Mouse (Mus musculus): ENCODE results near the gene Clic4.
A peak's percentile ranks its signal among the peaks of the same experiment; 100 is the strongest.

Clic4 gene

DNA sequence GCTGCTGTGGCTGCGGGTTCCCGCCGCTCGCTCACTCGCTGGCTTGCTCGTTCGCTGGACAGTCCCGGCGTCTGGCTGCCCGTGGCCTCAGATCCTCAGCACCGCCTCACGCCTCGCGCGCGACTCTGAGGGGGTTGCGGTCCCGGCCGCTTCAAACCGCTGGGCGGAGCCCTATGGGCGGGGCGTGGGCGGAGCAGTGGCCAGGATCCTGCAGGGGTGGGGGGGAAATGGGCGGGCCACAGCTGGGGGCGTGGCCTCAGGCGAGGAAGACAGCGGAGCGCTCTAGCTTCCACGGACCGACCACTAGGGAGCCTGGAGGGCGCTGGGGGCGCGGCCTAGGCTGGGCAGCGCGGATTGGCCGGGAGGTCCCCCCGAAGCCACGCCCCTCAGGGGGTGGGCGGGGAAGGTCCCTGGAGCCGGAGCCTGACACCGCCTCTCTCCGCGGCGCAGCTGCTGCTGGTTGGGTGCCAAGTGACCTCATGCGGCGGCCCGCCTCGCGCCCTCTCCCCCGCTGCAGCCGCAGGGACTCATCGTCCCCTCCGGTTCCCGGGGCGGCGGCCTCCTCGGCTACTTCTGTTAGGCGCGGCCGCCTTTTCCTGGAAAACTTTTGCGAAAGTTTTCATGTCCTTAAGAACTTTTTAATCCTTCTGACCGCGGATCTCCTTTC lies at the start of gene Clic4:
Gene Clic4, minus strand, starts transcription at position 175 of the 667 bp plus-strand sequence.
- DNase-seq (ENCODE audit: low read depth), result peak; percentile 99

DNA sequence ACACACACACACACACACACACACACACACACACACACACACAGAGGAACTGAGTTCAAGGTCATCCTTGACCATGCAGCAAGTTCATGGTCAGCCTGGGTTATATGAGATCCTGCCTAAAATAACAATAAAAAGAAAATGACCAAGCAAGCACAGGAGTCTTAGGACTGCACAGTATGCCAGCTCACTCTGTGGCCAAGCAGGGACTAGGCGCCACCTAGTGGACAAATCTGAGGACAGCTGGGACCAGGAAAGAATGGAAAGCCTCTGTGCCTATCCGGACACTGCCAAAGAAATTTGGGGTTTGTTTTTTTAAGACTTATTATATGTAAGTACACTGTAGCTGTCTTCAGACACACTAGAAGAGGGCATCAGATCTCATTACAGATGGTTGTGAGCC lies 45.4 kb upstream of the Clic4 start:
- DNase-seq (ENCODE audit: low read depth), result peak; percentile 84

DNA sequence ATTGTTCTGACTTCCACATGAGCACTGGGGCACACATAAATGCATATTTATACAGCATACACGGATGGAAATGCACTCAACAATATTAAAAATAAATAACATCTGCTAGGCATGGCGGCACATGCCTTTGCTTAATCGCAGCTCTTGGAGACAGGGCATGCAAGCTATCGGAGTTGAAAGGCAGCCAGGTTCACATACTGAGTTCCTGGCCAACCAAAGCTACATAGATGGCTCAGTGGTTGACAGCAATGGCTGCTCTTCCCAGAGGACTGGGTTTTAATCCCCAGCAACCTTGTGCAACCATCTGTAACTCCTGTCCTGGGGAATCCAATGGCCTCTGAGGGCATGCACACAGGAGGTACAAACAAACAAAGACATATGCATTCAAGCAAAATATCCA lies 44.9 kb upstream of the Clic4 start:
- DNase-seq (ENCODE audit: low read depth), result no peak

DNA sequence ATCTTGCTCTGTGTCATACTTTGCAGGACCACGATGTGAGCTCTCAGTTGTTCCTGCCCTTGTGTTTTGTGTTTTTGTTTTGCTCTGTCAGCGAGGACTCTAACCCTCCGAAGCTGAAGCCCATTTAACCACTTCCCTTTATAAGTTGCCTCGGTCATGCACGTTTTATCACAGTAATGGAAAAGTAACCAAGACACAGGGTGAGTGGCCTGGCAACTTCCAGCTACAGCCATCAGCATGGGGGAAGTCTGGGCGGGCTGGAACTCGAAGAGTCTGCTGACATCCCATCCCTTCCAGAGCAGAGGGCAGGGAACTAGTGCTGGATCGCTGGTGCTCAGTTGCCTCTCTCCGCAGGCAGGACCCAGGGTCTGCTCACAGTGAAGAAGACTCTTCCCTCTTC lies 42.7 kb upstream of the Clic4 start:
- DNase-seq (ENCODE audit: low read depth), result no peak

DNA sequence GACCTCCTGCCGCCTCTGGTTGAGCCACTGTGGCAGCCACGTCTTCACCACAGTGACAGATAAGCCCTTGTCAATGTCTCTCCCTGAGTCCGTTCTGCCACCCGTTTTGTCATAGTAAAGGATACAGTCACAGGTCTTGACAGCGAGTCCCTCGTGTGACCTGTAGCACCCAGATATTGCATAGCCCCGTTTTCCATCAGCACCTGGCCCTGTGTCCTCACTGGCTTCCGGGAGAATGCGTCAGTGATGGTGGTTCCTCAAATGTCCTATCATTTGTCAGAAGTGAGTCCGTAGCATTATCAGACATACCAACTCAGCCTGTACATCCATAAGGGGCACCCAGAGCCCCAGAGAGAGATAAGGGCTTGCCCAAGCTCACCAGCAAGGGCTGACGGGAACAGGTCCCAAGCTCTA lies 41.8 kb upstream of the Clic4 start:
- DNase-seq (ENCODE audit: low read depth), result peak; percentile 42

DNA sequence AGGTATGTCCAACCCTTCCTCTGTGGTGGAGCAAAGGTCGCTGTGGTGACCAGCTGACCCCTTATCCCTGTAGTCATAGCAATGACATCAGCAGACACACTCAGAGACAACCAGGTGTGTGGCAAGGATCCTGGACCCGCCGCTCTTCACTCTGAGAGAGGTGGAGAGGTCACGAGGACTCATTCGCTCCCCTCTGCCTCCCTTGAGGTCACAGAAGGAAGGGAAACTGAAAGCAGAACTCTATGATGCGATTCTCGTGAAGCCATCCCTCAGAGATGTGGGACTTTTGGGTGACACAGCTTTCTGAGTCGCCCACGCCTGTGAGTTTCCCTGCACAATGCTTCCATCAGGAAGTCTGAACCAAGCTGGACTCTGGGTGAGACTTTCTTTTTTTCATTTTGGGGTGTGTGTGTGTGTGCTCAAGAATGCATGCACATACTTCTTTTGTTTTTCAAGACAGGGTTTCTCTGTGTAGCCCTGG lies 41.2 kb upstream of the Clic4 start:
- peak; percentile 73 for DNase-seq (ENCODE audit: low read depth)

DNA sequence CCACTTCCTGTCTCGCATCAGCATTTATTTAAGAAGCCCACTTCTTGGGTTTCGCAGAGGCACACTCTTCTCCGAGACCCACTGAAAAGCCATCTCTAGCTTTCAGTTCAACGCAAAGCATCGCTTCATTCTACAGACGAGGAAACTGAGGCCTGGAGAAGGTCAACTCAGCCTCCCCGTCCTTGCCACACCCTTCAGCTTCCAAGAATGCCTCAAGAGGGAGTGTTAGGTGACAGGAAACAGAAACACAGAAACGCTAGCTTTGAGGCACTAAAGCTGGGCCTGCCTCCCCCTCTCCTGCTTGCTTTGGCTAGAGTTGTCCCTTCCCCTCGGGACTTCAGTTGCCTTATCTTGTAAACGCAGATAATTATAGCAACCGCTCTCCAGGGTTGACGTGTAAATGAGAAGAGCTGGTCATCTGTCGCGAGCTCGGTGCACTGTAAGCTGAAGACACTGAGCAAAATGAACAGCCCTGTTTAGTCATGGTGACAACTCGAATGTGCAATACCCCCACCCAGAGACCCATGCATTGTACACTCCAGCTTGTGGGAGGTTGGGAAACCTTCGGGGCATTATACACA lies 40.6 kb upstream of the Clic4 start:
- DNase-seq (ENCODE audit: low read depth), result peak; percentile 89

DNA sequence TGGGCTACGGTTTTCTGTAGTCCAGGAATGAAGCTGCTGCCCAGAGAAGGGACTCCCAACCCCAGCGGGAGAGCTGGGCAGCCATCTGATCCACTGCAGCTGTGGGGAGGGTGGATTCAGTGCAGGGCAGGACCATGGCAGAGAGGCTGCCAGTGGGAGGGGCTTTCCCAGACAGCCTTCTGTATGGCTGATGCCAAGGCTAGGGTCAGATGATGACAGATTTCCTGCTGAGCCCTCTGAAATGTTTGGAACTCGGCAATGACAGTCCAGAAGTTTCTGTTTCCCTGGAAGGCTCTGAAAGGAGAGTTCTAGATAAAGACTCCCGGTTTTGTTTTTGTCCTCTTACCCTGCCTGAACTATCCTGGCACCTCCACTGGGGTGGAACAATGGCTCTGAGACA lies 40.1 kb upstream of the Clic4 start:
- DNase-seq (ENCODE audit: low read depth), result peak; percentile 69

DNA sequence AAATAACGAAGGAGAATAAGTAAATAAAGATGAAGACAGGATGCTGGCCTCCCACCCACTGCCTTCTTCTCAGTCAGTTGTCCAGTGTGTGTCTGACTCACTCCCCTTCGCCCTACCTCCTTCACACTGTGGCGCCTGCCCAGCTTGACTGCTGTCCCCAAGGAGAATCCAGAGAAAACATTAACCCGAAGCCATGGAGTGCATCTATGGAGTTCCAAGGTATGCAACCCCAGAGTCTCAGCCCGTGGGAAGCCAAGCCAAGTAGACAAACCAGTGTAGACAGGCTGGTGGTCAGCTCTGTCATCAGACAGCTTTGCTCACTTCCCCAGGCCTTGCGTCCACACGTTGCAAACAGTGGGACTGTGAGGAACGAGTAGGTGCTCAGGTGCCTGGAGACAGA lies 37.8 kb upstream of the Clic4 start:
- DNase-seq (ENCODE audit: low read depth), result no peak

DNA sequence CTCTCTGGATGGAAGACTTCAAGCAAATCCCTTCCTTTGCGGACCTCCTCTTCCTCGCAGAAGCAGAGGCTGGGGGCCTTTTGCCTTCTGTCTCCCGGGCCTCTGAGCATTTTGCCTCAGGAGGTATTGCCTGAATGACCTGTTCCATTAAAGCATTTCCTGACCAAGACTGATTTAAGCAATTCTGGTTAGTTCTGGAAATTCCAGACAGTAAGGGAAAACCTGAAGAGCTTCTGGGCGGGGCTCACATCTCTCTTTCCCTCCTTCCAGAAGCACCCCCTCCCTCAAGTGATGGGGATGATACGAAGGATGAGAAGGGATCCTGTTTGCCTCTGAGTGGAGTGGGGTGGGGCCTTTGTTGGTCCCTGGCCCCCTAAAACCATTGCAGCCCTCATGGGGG lies 37.1 kb upstream of the Clic4 start:
- no peak for DNase-seq (ENCODE audit: low read depth)

DNA sequence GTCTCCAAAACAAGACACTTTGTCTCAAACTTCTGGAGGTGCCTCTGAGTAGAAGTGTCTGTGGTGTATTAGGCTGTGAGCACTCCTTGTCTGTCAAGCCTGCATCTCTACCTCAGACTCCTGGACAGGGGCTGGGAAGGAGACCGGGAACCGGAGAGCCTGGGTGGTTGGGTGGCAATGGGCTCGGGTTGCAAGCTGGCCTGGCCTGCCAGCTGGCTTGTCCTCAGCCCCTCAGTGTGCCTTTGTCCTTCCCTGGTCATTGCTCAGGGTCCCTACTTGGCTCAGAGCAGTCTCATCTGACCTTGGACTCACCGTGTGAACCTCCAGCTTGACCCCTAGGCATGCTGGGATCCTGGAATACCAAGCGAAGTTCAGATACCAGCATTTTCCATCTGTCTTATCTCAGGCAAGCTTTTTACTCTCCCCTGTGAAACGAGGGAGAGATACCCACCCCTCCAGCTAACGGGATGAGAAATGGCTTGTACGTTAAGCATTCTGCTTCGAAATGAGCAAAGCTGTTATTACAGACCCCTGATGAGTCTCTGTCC lies 36.6 kb upstream of the Clic4 start:
- DNase-seq (ENCODE audit: low read depth), result no peak

DNA sequence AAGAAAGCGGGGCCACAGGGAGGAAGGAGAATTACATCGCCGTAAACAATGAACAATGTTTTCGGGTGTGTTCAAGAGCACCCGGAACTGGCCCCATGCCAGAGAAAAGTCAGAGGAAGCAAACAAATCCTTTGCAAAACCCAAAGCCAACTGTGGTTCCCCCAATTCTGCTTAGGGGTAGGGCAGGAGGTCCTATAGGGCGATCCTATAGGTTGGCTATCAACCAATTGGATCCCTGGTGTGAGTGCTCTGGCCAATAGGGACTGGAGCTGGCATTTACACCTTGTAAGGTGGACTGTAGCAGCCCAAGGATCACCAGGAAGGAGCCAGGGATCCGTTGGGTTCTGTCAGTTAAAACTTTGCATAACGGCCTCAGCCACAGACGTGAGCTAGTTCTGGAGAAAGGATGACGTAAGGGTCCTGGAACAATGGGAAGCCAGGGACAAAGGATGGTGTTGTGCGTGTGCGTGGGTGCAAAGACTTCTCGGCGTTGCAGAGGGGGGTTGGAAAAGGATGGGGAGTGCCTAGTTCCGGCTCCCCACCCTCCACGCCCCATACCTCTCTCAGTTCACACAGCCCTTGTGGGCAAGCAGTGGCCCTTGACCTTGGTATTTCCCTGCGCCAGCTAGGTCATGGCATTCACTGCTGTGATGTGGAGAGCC lies 34.5 kb upstream of the Clic4 start:
- DNase-seq (ENCODE audit: low read depth), result no peak

DNA sequence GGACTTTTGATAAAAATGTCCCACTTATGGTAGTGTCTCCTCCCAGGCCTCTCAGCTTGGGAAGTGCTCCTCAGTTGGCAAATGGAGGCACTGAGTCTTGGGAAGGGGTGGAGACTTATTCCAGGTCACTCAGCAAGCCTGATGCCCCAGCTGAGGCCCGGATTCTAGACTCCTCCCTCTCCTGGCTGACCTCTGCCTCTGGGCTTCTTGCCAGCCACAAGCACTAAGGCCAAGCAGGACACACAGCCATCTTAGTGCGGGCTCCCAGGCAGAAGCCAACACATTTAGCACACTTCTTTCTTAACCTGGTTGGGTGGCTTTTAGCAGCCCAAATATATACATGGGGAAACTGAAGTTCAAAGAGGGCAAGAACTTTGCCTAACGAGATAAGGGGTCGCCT lies 33.9 kb upstream of the Clic4 start:
- DNase-seq (ENCODE audit: low read depth), result peak; percentile 64

DNA sequence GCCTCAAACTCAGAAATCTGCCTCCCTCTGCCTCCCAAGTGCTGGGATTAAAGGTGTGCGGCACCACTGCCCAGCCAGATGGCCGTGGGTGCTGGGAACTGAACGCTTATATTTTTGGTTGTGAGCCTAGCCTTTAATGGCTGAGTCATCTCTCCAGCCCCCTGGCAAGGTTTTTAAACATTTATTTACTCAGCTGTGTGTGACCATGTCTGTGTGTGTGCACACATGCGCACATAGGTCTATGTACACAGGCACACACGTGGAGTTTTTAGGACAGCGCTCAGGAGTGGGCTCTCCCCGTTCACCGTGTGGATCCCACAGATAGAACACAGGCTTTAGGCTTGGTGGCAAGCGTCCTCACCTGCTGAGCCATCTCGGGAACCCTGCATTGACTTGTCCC lies 29.6 kb upstream of the Clic4 start:
- DNase-seq (ENCODE audit: low read depth), result no peak

DNA sequence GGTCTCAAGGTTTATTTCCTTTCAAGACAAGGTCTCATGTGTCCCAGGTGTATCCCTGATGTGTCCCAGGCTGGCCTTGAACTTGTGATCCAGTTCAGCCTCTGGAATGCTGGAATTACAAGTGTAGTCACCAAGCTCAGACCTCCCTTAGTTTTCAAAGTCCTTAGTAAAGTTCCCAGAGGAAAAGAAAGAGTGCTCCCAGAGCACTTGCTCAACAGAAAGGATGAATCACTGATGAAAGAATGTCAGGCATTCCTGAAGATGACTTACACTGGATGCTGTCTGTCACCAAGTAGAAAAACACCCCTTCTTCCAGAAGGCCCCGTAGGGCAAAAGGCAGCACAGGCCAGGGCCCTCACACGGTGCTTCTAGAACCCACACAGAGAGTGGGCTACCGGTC lies 28.6 kb upstream of the Clic4 start:
- DNase-seq (ENCODE audit: low read depth), result no peak

DNA sequence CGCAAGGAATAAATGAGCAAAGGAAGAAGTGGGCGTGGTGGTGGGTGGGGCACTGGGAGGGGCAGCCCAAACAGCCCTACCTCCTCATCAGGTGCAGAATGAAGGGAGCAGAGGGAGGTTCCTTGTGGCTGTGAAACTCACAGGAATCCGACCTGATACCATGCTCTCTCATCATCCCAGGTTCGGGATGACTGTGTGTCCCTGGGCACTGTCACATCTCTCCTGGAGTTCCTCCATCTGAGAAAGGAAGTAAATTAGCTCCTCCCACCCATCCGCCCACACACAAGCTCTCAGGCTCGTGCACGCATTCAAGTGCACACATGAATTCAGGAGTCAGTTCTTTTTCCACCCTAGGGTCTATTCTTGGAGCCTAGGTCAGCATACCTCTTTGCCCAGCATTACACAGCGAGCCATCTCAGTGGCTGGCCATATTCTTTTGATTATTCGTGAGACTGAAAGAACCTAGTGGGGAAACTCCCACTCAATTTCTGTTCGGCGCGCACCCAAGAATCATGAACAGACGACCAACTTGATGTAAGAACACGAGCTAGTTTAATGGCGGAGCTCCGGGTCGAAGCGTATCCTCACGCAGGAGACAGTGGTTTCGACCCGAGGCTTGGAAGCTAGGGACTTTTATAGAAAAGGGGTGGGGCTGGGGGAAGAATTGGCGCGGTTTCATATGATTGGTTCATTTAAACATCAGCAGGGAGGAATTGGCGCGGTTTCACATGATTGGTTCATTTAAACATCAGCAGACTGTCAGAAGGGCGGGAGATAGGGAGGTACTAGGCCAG lies 27.8 kb upstream of the Clic4 start:
- no peak for DNase-seq (ENCODE audit: low read depth)

DNA sequence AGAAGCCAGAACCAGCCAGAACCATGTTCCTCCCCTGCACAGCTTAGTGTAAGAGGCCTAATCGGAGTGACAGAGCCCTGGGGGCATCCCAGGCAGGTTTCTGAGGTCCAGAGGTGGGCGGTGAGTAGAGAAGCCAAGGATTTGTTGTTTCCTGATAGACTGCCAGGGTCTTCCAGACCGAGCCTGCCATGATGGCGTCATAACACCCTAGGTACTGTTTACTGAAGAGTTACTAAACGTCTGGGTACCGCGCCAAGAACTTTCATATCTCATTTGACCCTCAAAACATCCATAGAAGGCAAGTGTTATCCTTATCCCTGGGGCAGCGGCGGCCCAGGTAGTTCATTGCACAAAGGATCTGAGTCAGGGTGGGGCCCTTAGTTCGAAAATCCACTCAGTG lies 26.1 kb upstream of the Clic4 start:
- no peak for DNase-seq (ENCODE audit: low read depth)

DNA sequence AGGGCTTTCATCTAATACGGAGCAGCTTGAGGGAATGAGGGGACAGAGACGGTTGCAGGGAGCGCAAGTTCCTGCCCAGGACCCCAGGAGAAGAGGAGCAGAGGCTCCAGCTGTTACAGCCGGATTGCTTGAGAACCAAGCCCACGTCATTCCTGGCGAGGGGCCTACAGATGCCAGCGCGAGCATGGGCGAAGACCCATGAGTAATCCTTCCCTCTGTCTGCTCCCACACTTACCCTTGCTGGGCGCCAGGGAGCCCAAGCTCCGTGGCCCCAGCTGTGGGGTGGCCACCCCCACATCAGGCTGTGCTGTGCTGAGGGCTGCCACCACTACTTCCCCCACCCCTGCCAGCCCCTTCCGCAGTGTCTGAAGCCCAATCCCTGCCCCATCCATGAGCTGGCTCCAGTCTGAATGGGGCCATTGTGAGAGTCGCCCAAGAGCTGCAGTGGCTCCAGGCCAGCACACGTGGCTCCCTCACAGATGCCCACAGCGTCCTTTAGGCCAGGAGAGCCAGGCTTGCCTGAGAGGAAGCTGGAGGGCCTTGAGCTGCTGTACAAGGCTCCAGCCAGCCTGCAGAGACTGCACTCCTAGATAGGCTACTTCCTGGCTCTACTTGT lies 25.4 kb upstream of the Clic4 start:
- DNase-seq (ENCODE audit: low read depth), result no peak

DNA sequence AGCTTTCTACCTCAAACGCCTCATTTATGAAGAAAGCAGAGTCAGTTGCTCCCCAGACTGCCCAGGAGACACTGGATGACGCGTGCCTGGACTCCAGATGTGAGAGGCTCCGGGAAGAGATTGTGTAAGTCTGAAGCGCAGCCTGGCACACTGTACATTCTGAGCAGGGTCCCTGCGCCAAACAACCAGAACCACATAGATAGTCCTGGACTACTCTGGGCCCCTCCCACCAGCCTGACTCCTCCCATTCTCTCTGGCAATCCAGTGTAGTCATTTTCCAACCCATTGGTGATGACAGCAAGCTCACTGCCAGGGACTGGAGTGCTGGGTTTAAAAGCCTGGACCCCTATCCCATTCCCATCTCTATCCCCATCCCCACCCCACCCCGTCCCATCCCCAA lies 24.5 kb upstream of the Clic4 start:
- DNase-seq (ENCODE audit: low read depth), result no peak

DNA sequence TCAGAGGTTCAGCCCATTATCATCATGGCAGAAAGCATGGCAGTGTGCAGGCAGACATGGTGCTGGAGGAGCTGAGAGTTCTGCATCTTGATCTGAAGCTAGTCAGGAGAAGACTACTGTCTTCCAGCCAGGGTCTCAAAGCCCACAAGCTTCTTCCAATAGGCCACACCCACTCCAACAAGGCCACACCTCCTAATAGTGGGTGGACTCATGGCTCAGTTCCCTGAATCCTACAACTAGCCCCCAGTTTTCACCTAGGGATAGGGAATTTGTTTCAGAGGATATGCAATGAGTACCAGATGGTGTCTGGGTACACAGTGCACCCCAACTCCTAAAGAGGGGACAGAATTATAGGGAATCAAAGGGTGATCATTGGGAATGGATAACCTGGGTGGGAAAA lies 24.0 kb upstream of the Clic4 start:
- no peak for DNase-seq (ENCODE audit: low read depth)

DNA sequence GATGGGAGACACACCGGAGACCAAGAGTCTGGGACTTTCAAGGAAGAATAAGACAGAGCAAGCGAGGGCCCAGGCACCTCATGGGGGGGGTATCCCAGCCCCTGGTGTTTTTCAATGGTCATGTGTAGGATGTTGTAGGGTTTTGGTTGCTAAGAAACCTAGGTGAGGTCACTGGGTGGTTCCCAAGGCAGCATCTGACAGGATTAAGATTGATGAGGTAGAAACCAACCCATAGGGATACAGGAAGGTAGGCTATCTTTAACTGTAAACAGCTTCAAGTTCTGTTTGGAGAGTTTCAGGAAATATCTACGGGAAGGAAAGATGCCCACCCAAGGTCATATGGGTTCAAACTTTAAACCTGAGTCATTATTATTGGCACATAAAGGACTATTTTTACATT lies 21.2 kb upstream of the Clic4 start:
- peak; percentile 42 for DNase-seq (ENCODE audit: low read depth)

DNA sequence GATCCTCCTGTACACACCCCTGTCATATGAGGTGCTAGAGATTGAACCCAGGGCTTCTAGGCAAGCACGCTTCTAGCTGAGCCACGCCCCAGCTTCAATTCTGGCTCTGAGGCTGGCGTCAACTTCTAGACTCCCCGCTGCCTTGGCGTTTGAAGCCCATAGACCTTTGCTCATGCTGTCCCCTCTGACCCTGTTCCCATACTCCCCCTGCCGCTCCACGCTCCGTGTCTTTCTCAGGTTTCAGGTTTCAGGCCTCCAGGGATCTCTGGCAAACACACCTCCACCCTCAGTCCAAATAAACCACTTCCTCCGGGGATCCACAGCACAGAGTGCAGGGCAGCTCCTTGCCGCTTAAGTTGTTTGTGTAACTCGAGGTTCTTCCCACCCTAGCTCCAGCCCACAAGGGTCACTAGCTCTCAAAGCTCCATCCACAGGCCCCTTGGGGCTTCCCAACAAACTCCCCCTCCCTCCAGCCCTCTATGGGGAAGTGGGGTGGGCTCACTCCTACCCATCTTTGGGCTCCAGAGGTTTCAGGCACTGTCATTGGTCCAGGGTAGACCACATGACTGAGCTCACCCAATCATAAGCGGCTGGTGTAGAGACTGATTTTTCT lies 20.0 kb upstream of the Clic4 start:
- DNase-seq (ENCODE audit: low read depth), result peak; percentile 82

All from 416B (cell line).